Mouse (Mus musculus): ENCODE results near the gene Tmem245. TPM values are rescaled to one million over a fixed set of nuclear protein-coding genes. Genes with fewer than 3 reads are reported as not detected.
A peak's percentile ranks its signal among the peaks of the same experiment; 100 is the strongest.

Gene Tmem245
- polyA plus RNA-seq, 1 experiment from 2014 or later: 12.0 TPM

DNA sequence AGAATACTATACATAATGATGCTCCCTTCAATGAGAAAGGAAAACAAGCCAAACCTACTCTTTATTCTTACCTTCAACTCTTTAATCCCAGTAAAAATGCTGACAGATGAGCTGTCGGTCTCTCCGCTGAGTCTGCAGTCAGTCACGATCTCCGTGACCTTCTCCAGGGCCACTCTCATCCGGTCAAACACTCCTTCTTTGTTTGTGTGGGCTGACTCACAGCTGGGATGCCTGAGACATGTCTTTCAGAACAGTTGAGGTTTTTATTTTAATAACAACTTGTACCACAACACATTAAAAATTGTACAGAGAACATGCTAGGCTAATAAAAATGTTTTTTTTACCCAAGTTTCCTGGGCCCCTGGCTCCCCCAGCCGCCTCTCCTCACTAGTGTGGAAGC lies 109.6 kb downstream of the Tmem245 start:
- 82% methylated on average over 6 of the region's 6 CpGs for whole genome bisulfite sequencing
- Histone ChIP-seq H3K4me2 (replicated peaks) (no peak overlapping the region), H3K27ac (replicated peaks) (no peak overlapping the region), H3K27me3 (no peaks in the 10 kb centered on the region), H3K4me3 (no peak overlapping the region), H3K9me3 (no peaks in the 10 kb centered on the region), H3K4me1 (no peaks in the 10 kb centered on the region), H3K9ac (replicated peaks) (no peak overlapping the region), H3K36me3 (peaks cover 63% of the 10 kb centered on the region)
- ATAC-seq (ENCODE audit: low FRiP score, low read depth): no peak

DNA sequence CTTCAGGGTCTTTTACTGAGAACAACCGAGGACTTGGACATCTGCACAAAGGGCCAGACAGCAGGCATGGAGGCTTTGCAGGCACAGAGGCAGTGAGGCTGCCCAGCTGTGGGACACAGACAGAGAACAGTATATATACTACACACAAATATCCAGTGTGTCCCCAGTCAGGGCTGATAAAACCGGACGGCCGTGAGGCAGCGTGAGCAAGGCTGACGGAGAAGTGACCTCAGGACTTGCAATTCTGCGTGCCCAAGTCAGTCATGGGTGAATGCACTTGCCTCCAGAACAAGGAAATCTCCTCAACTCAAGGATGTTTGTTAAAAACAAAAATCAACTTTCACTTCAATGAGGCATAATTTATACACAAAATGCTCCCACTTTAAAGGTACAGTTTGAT lies 115.2 kb downstream of the Tmem245 start:
- WGBS: 89% methylated on average over 7 of the region's 7 CpGs
- H3K9me3 ChIP-seq: no peaks in the 10 kb centered on the region

DNA sequence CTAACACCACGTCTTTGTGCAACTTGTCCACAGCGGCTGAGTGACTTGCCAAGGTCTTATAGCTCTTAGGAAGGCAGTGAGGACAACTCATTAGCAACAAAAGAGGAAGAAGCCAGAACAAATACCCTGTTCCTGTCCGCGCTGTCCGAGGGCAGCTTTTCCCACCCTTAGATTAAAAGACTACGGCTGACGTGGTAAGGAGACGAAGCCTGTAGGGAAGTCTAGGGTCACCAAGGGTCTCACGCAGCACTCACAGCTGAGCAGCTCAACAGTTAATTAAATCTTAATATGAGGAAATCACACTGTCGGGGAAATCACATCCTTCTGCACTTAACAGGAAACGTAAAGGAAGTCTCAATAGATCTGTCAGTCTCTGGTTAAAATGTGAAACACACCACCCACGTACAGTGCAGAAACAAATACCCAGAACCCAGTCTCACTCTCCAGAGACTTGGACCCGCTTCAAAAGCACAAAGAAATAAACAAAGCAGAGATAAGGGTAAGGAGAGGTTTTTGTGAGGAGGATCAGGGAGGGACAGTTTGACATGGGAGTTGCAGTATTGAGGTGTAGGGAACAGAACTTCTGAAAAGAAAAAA lies 116.1 kb downstream of the Tmem245 start:
- no peak for ATAC-seq (ENCODE audit: low FRiP score, low read depth)
- H3K4me2 ChIP-seq (replicated peaks): no peak overlapping the region
- H3K4me3 ChIP-seq: no peak overlapping the region
- H3K9me3 ChIP-seq: no peaks in the 10 kb centered on the region
- peaks cover 61% of the 10 kb centered on the region for H3K36me3 ChIP-seq
- H3K27ac ChIP-seq (replicated peaks): no peak overlapping the region
- H3K9ac ChIP-seq (replicated peaks): no peak overlapping the region
- H3K27me3 ChIP-seq: no peaks in the 10 kb centered on the region
- WGBS: 60% methylated on average over 13 of the region's 13 CpGs
- H3K4me1 ChIP-seq: 0 out of 2 replicates have a peak, but pooled peaks cover 3% of the 10 kb centered on the region

More for the DNA sequence above, 115.2 kb downstream of the Tmem245 start:
- Histone ChIP-seq H3K4me3 (no peak overlapping the region), H3K4me2 (replicated peaks) (no peak overlapping the region), H3K27me3 (no peaks in the 10 kb centered on the region), H3K36me3 (peaks cover 64% of the 10 kb centered on the region), H3K4me1 (0 out of 2 replicates have a peak, but pooled peaks cover 3% of the 10 kb centered on the region), H3K9ac (replicated peaks) (no peak overlapping the region), H3K27ac (replicated peaks) (no peak overlapping the region)
- ATAC-seq (ENCODE audit: low FRiP score, low read depth): no peak

DNA sequence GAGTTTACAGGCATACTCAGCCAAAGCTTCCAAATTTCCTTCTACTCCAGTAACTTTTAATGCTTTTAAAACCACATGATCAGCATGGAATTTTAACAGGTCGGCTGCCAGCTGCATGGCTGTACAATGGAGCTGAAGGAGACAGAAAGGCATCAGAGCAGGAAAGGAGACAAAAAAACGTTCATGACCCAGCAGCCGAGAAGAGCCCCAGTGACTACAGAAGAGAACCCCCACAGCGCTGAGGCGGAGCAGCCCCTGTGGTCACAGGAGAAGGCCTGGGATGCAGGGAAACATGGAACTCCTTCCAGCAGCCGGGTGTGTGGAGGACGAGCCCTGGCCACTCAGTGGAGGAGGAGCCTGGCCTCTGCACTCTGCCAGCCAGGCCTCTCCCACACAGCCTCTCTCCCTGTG lies 117.7 kb downstream of the Tmem245 start:
- no peak overlapping the region for H3K9ac ChIP-seq (replicated peaks)
- 0 out of 2 replicates have a peak overlapping the region, but pooled peaks have one; percentile 30 for H3K27ac ChIP-seq (replicated peaks)
- no peaks in the 10 kb centered on the region for H3K9me3 ChIP-seq
- H3K36me3 ChIP-seq: peaks cover 52% of the 10 kb centered on the region
- H3K4me2 ChIP-seq (replicated peaks): no peak overlapping the region
- H3K27me3 ChIP-seq: no peaks in the 10 kb centered on the region
- 40% methylated on average over 7 of the region's 7 CpGs for WGBS
- H3K4me3 ChIP-seq: no peak overlapping the region
- no peak for ATAC-seq (ENCODE audit: low FRiP score, low read depth)
- 0 out of 2 replicates have a peak, but pooled peaks cover 3% of the 10 kb centered on the region for H3K4me1 ChIP-seq

DNA sequence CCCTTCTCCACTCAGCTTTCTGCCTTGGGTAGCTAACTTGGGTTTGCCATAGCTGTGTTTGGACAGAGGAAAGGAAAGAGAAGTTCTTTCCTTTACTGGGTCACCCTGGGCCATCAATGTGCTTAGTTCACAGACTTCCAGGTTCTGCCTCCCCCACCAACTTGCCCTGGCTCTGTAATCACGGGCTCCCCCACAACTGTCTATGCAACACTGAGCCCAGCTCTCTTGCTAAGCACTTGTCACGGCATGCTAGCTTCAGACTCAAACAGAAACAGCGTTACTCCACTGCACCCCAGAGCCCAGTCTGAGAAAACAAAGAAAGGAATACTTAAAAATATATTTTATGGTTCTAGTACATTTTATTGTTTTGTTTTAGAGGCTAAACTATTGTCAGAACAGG lies 118.3 kb downstream of the Tmem245 start:
- H3K27me3 ChIP-seq: no peaks in the 10 kb centered on the region
- ATAC-seq (ENCODE audit: low FRiP score, low read depth): no peak
- H3K4me1 ChIP-seq: 0 out of 2 replicates have a peak, but pooled peaks cover 3% of the 10 kb centered on the region
- WGBS: 80% methylated on average over 3 of the region's 3 CpGs
- no peak overlapping the region for H3K4me2 ChIP-seq (replicated peaks)
- H3K4me3 ChIP-seq: no peak overlapping the region
- H3K9me3 ChIP-seq: no peaks in the 10 kb centered on the region
- H3K36me3 ChIP-seq: peaks cover 49% of the 10 kb centered on the region
- no peak overlapping the region for H3K9ac ChIP-seq (replicated peaks)
- H3K27ac ChIP-seq (replicated peaks): no peak overlapping the region

DNA sequence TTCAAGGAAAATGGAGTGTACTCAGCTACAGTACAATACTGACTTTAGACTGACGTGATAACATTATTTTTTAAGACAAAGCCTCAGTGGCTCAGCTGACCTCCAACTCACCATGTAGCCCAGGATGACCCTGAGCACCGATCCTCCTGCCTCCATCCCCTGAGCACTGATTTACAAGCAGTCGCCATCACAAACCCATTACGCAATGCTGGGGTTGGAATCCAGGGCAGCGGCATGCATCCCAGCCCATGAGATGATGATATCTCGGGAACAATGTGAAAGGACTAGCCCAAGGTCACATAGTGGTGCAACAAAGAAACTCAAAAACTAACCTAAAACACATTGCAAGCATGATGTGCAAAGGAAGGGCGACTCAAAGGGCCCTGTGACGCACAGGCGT lies 123.0 kb downstream of the Tmem245 start:
- H3K9ac ChIP-seq (replicated peaks): no peak overlapping the region
- no peaks in the 10 kb centered on the region for H3K27me3 ChIP-seq
- no peaks in the 10 kb centered on the region for H3K4me1 ChIP-seq
- H3K4me2 ChIP-seq (replicated peaks): no peak overlapping the region
- no peaks in the 10 kb centered on the region for H3K9me3 ChIP-seq
- peaks cover 33% of the 10 kb centered on the region for H3K36me3 ChIP-seq
- WGBS: 91% methylated on average over 9 of the region's 9 CpGs
- H3K4me3 ChIP-seq: no peak overlapping the region
- no peak overlapping the region for H3K27ac ChIP-seq (replicated peaks)
- no peak for ATAC-seq (ENCODE audit: low FRiP score, low read depth)

DNA sequence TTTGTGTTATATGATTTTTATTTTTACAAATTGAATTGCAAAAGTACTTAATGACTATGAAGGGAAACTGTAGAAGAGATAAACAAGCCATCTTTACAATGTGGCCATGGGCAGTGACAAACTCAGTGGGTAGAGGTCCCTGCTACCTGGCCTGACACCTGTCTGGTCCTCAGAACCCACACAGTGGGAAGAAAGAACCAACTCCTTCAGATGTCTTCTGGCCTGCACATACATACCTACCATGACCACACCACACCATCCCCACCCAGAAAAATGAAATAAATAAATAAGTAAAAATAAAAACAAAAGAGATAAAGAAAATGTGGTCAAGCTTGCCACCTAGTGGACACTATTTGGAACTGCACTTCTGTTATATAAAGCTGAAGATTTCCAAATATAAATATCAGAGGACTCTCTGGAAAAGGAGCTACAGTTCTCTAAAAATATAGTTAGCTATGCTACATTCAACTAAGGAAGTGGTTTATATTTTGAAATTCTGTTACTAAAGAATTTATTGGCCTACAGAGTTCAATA lies 127.2 kb downstream of the Tmem245 start:
- Histone ChIP-seq H3K4me3 (no peak overlapping the region), H3K9me3 (no peaks in the 10 kb centered on the region), H3K27me3 (no peaks in the 10 kb centered on the region), H3K36me3 (peaks cover 21% of the 10 kb centered on the region), H3K9ac (replicated peaks) (no peak overlapping the region), H3K4me1 (no peaks in the 10 kb centered on the region), H3K4me2 (replicated peaks) (no peak overlapping the region), H3K27ac (replicated peaks) (no peak overlapping the region)
- ATAC-seq (ENCODE audit: low FRiP score, low read depth): 0 out of 2 replicates have a peak, but pooled peaks have one; percentile 41

MicroRNAs encoded within 50 kb of the gene (microRNA counts, 519-probe panel; counts per million panel counts)
- microRNA mmu-miR-32: 4,635 counts per million, percentile 36 among the panel's probes with 10 or more counts

Small RNA genes lying within 50 kb of the gene (microRNA-seq; reads per million reads assigned to microRNA genes)
- 326 reads per million, percentile 64 among the genes with 10 or more reads in this experiment for gene Mir32

Other genes with a start within 250 kb of the Tmem245 start
- not detected in 2 replicates for gene Gm26657, start 207.4 kb downstream of the Tmem245 start, polyA plus RNA-seq (2016; fragmentation: Nextera tagmentation; extraction: Ambion mirVana)
- not detected in 2 replicates for gene Actl7b, start 206.0 kb downstream of the Tmem245 start, polyA plus RNA-seq (2016; fragmentation: Nextera tagmentation; extraction: Ambion mirVana)
- not detected in 2 replicates for gene Actl7a, start 204.0 kb downstream of the Tmem245 start, polyA plus RNA-seq (2016; fragmentation: Nextera tagmentation; extraction: Ambion mirVana)
- gene Elp1, start 145.1 kb downstream of the Tmem245 start, polyA plus RNA-seq (2016; fragmentation: Nextera tagmentation; extraction: Ambion mirVana): 84.8 and 92.8 TPM in 2 replicates
- gene Fam206a, start 145.1 kb downstream of the Tmem245 start, polyA plus RNA-seq (2016; fragmentation: Nextera tagmentation; extraction: Ambion mirVana): 20.6 and 22.8 TPM in 2 replicates
- gene Ctnnal1, start 82.2 kb downstream of the Tmem245 start, polyA plus RNA-seq (2016; fragmentation: Nextera tagmentation; extraction: Ambion mirVana): 25.6 and 29.6 TPM in 2 replicates
- gene Frrs1l, start 43.0 kb upstream of the Tmem245 start, polyA plus RNA-seq (2016; fragmentation: Nextera tagmentation; extraction: Ambion mirVana): 7.6 and 11.6 TPM in 2 replicates
- 1.4 and 2.0 TPM in 2 replicates for gene Epb41l4b, start 196.0 kb upstream of the Tmem245 start, polyA plus RNA-seq (2016; fragmentation: Nextera tagmentation; extraction: Ambion mirVana)